Mouse (Mus musculus) kidney, postnatal 10 days (tissue): ENCODE measurements around the gene Edaradd.

ENCODE experiments used
- DNase-seq: peaks from one replicate; pipeline ENCODE4 v3.0.0; 2021; ENCODE audit warnings: mixed read lengths

The Edaradd gene

GRCm38 (mm10) chr13:12519955-12520584, at the start of gene Edaradd:
Edaradd (minus strand) TSS chr13:12520438.
- DNase-seq, result peak; percentile 81

GRCm38 (mm10) chr13:12569741-12570140, 49.5 kb upstream of the Edaradd start:
- no peak for DNase-seq

GRCm38 (mm10) chr13:12568597-12569469, 48.6 kb upstream of the Edaradd start:
- DNase-seq, result no peak

GRCm38 (mm10) chr13:12567936-12568335, 47.7 kb upstream of the Edaradd start:
- DNase-seq, result no peak

GRCm38 (mm10) chr13:12565621-12566390, 45.6 kb upstream of the Edaradd start, which contains the start of gene Ero1lb:
Ero1lb (plus strand) TSS chr13:12565874.
- DNase-seq, result peak; percentile 99

- no peak for DNase-seq
These were observed 42.0 kb upstream of the Edaradd start for GRCm38 (mm10) chr13:12562256-12562655.

- no peak for DNase-seq
These were observed 41.5 kb upstream of the Edaradd start for GRCm38 (mm10) chr13:12561729-12562128.

GRCm38 (mm10) chr13:12559462-12560120, 39.4 kb upstream of the Edaradd start:
- no peak for DNase-seq

- no peak for DNase-seq
These were observed 38.8 kb upstream of the Edaradd start for GRCm38 (mm10) chr13:12559044-12559443.

- no peak for DNase-seq
These were observed 34.0 kb upstream of the Edaradd start for GRCm38 (mm10) chr13:12554211-12554610.

- no peak for DNase-seq
These were observed 23.8 kb upstream of the Edaradd start for GRCm38 (mm10) chr13:12543880-12544568.

- no peak for DNase-seq
These were observed 23.0 kb upstream of the Edaradd start for GRCm38 (mm10) chr13:12543246-12543645.

- peak; percentile 75 for DNase-seq
These were observed 22.1 kb upstream of the Edaradd start for GRCm38 (mm10) chr13:12542006-12542981.

GRCm38 (mm10) chr13:12540119-12540518, 19.9 kb upstream of the Edaradd start:
- DNase-seq, result no peak

- DNase-seq, result no peak
These were observed 19.5 kb upstream of the Edaradd start for GRCm38 (mm10) chr13:12539716-12540115.

GRCm38 (mm10) chr13:12537971-12538370, 17.7 kb upstream of the Edaradd start:
- peak; percentile 77 for DNase-seq

GRCm38 (mm10) chr13:12534628-12535027, 14.4 kb upstream of the Edaradd start:
- DNase-seq, result no peak

GRCm38 (mm10) chr13:12525678-12526077, 5.4 kb upstream of the Edaradd start:
- DNase-seq, result no peak

GRCm38 (mm10) chr13:12522346-12522745, 2.1 kb upstream of the Edaradd start:
- DNase-seq, result no peak

GRCm38 (mm10) chr13:12519371-12519770, 867 bp downstream of the Edaradd start:
- DNase-seq, result peak; percentile 13
